Mouse (Mus musculus): ENCODE results near the gene Psmg4. TPM values are rescaled to one million over a fixed set of nuclear protein-coding genes. Genes with fewer than 3 reads are reported as not detected.

Psmg4 gene
- total RNA-seq, 1 experiment from 2014 or later: 238 TPM

GRCm38 (mm10) chr13:34134276-34134675 is 28.5 kb upstream of the Psmg4 start:
- ATAC-seq (replicated peaks in 1 of 2; ENCODE audit: insufficient read depth in 1 of 2, low FRiP score in 2 of 2, low TSS enrichment in 1 of 2, low read depth in 1 of 2, poor library complexity in 2 of 2, severe bottlenecking in 2 of 2): no peak

DNA sequence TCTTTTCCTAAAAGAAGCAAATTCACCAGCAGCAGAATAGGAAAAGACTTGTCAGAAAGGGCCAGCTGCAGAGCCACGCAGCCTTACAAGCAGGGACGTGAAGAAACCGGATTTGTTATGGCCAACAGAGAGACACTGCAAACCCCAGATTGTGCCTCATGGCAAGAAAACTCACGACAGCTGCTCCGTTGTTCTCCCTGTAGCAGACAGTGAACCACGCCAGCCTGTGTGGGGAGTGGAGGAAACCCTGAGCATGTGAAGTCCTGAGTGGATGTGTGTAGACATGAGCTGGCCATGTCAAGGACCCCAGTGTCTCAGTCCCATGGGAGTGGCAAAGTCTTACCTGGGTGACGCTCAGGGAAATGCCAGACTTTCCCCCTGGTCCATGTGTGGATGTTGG is 26.2 kb upstream of the Psmg4 start:
- ATAC-seq (replicated peaks in 1 of 2; ENCODE audit: insufficient read depth in 1 of 2, low FRiP score in 2 of 2, low TSS enrichment in 1 of 2, low read depth in 1 of 2, poor library complexity in 2 of 2, severe bottlenecking in 2 of 2): no peak

GRCm38 (mm10) chr13:34143389-34143788 is 19.4 kb upstream of the Psmg4 start:
- ATAC-seq (replicated peaks in 1 of 2; ENCODE audit: insufficient read depth in 1 of 2, low FRiP score in 2 of 2, low TSS enrichment in 1 of 2, low read depth in 1 of 2, poor library complexity in 2 of 2, severe bottlenecking in 2 of 2): no peak

DNA sequence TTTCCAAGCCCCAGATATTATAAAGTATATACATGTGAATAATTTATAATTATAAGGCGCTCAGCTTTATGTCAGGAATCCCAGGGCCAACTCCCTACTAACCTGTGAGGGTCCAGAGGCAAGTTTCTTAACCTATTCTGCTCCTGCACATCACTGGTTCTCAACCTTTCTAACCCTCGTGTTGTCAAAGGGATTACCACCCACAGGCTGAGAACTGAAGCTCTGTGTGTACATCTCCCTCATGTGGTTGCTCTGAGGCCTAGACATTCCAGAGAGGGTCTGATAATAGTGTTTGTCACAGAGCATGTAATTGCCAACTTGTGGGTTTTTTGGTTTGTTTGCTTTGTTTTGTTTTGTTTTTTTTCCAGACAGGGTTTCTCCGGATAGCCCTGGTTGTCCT is 15.8 kb upstream of the Psmg4 start:
- ATAC-seq (replicated peaks in 1 of 2; ENCODE audit: insufficient read depth in 1 of 2, low FRiP score in 2 of 2, low TSS enrichment in 1 of 2, low read depth in 1 of 2, poor library complexity in 2 of 2, severe bottlenecking in 2 of 2): no peak

DNA sequence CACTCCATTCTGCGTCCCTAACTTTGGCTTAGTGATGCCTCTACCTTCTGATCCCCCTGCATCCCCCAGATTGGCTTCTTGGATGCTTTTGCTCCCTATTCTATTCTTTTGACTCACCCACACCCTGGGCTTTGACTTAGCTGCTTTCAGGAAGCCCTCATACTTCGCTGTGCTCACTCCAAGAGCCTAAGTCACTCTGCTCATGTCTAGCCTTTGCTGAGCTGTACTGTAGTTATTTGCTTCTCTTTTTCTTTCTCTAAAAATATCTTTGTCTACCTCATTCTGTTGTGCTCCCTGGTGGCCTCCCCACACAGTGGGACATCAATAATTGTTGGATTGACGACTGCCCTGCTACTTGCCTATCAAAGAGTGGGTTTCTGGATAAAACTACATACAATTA is 14.6 kb upstream of the Psmg4 start:
- no peak; a peak in 1 of 4 replicates for ATAC-seq (replicated peaks in 1 of 2; ENCODE audit: insufficient read depth in 1 of 2, low FRiP score in 2 of 2, low TSS enrichment in 1 of 2, low read depth in 1 of 2, poor library complexity in 2 of 2, severe bottlenecking in 2 of 2)

- ATAC-seq (replicated peaks in 1 of 2; ENCODE audit: insufficient read depth in 1 of 2, low FRiP score in 2 of 2, low TSS enrichment in 1 of 2, low read depth in 1 of 2, poor library complexity in 2 of 2, severe bottlenecking in 2 of 2): peak; percentile 59 to 66
Measured at GRCm38 (mm10) chr13:34148767-34149392, 13.9 kb upstream of the Psmg4 start.

DNA sequence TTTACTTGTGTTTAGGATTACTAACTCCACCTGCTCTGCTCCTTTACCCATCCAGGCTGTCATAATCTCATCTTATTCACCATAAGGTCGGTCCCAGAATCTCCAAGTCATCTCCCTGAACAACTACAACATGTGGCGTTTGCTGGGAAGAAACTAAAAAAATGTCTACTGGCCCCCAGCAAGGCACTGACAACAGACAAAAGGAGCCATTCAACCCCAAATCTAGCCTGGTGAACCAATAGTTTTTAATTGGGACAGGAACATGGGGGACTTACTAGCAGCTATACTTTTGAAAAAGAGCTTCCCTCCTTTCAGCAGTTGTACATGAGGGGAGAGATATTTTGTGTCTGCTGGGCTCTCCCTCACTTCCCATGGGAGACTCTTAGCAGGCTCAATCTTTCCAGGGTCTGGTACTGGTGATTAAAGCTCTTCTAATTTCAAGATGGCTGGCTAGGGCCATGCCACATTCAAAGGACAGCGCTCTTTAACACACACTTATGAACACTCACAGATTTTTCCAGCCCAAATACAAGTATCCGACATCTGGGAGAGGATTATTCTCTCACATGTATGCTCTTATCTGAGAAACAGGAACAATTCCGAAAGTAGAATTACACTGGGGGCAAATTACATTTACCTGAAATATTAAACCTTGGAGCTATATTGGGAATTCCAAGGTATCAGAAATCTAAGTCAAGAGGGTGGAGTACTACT is 13.1 kb upstream of the Psmg4 start:
- no peak for ATAC-seq (replicated peaks in 1 of 2; ENCODE audit: insufficient read depth in 1 of 2, low FRiP score in 2 of 2, low TSS enrichment in 1 of 2, low read depth in 1 of 2, poor library complexity in 2 of 2, severe bottlenecking in 2 of 2)

DNA sequence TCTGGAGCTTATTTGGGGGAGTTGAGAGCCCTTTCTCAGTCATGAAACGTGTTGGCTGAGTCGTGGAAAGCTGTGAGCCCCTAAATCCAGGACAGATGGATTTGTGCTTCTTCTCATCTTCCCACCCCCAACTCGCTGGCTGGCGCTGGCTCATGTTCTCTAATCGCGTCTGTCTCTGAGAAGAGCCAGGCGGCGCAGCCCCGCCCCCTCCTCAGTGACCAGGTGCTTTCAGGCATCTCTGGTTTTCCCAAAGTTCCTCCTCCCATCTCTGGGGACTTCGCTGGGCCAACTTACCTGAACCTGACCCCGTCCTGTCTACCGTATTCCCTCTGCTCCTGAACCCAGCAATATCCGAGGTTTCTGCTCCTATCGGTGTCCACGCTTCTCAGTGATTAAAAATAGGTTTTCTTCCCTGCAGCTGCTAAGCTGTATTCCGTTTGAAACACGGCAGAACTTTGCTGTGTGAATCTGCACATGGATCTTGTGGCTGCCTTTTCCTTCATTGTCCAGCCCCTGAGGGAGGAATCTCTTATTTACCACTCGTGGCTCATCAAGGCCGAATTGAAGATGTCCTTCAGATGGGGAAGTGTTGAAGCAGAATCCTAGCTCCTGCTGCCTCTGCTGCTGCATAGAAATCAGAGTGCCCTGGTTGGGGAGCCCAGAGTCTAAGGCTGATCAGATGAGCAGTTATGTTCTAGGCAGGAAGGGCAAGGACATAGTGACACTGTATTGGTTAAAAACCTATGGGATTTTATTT is 12.3 kb upstream of the Psmg4 start:
- ATAC-seq (replicated peaks in 1 of 2; ENCODE audit: insufficient read depth in 1 of 2, low FRiP score in 2 of 2, low TSS enrichment in 1 of 2, low read depth in 1 of 2, poor library complexity in 2 of 2, severe bottlenecking in 2 of 2): no peak

DNA sequence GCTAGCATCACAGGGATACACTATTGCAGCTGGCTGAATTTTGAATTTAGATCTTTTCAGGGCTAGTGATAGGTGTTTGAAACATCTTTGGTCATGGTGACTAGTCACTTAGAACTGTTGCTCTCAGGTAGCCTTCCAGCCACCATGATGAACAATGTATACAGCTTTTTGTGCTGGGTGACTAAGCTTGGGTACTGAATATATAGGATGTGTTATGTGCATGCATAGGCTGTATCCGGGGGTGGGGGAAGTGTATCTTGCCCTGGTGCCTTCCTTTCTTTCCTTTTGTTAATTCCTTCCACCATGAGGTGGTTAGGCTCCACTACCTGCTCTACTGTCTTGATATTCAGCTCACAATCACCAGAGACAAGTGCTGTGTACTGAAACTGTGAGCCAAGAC is 11.3 kb upstream of the Psmg4 start:
- no peak for ATAC-seq (replicated peaks in 1 of 2; ENCODE audit: insufficient read depth in 1 of 2, low FRiP score in 2 of 2, low TSS enrichment in 1 of 2, low read depth in 1 of 2, poor library complexity in 2 of 2, severe bottlenecking in 2 of 2)

GRCm38 (mm10) chr13:34152695-34153094 is 10.1 kb upstream of the Psmg4 start:
- ATAC-seq (replicated peaks in 1 of 2; ENCODE audit: insufficient read depth in 1 of 2, low FRiP score in 2 of 2, low TSS enrichment in 1 of 2, low read depth in 1 of 2, poor library complexity in 2 of 2, severe bottlenecking in 2 of 2): no peak

GRCm38 (mm10) chr13:34153254-34154011 is 9.3 kb upstream of the Psmg4 start:
- ATAC-seq (replicated peaks in 1 of 2; ENCODE audit: insufficient read depth in 1 of 2, low FRiP score in 2 of 2, low TSS enrichment in 1 of 2, low read depth in 1 of 2, poor library complexity in 2 of 2, severe bottlenecking in 2 of 2): no peak

- ATAC-seq (replicated peaks in 1 of 2; ENCODE audit: insufficient read depth in 1 of 2, low FRiP score in 2 of 2, low TSS enrichment in 1 of 2, low read depth in 1 of 2, poor library complexity in 2 of 2, severe bottlenecking in 2 of 2): peak; percentile 52 to 77
Measured at GRCm38 (mm10) chr13:34154217-34154930, 8.4 kb upstream of the Psmg4 start.

DNA sequence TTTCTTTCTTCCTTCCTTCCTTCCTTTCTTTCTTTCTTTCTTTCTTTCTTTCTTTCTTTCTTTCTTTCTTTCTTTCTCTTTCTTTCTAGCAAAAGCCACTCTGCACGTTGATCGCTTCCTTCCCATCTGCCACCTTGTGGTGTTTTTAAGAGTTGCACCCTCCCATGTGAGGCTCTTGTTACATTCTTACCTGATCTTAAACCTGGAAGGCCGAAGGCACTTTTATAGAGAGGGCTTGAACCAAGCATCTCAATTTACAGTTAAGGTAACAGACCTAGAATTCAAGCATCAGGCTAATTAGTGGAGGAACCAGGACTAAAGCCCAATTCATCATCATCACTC is 7.9 kb upstream of the Psmg4 start:
- 0 out of 4 replicates have a peak, but pooled peaks of 1 of the 2 experiments have one; percentile 35 for ATAC-seq (replicated peaks in 1 of 2; ENCODE audit: insufficient read depth in 1 of 2, low FRiP score in 2 of 2, low TSS enrichment in 1 of 2, low read depth in 1 of 2, poor library complexity in 2 of 2, severe bottlenecking in 2 of 2)

GRCm38 (mm10) chr13:34156133-34156839 is 6.5 kb upstream of the Psmg4 start:
- ATAC-seq (replicated peaks in 1 of 2; ENCODE audit: insufficient read depth in 1 of 2, low FRiP score in 2 of 2, low TSS enrichment in 1 of 2, low read depth in 1 of 2, poor library complexity in 2 of 2, severe bottlenecking in 2 of 2): no peak

GRCm38 (mm10) chr13:34156840-34157185 is 6.0 kb upstream of the Psmg4 start:
- ATAC-seq (replicated peaks in 1 of 2; ENCODE audit: insufficient read depth in 1 of 2, low FRiP score in 2 of 2, low TSS enrichment in 1 of 2, low read depth in 1 of 2, poor library complexity in 2 of 2, severe bottlenecking in 2 of 2): no peak

DNA sequence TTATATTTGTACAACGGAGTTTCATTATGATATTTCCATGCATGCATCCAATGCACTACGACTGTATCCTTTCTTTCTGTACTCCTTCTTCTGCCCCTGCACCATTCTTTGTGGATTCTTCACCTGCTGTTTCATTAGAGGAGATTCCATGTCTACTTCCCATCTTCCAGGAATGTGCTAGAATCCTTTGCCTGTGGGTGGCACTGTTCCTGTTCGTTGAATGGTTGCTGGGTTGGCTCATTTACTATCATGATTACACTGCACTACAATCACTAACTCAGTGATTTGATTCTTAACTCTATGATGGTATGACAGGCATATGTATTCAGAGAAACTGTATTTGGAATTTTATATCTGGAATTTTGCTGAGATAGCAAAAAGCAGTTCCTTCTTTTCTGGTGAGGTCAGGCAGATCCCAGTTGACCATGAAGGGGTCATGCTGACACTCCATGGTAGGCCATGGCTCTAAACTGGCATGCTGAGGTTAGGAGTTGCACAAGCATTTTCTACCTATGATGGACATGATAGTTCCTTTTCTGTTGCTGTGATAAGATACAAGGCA is 5.1 kb upstream of the Psmg4 start:
- ATAC-seq (replicated peaks in 1 of 2; ENCODE audit: insufficient read depth in 1 of 2, low FRiP score in 2 of 2, low TSS enrichment in 1 of 2, low read depth in 1 of 2, poor library complexity in 2 of 2, severe bottlenecking in 2 of 2): no peak
